Mouse (Mus musculus) cerebellum, adult 2 months (tissue): ENCODE measurements around the gene Chd3. TPM values are rescaled to one million over a fixed set of nuclear protein-coding genes. Genes with fewer than 3 reads are reported as not detected.
"Not testable (repeated sequence)": the region's sequence is repeated elsewhere in the genome, so short reads cannot be mapped to it uniquely, and the experiment has no call there.

Experiments
- DNase-seq, 2 experiments: peaks; one replicate each; pipeline ENCODE4 v3.0.0; 2021
- H3K27ac ChIP-seq: fragments of 200-500 bp; 2 replicates; pipeline ENCODE4 v1.5.1; 2012; ENCODE audit warnings: low read length, control low read depth, inconsistent platforms; ENCODE audit not compliant: insufficient read depth
- H3K27me3 ChIP-seq: fragments of 200-500 bp; 2 replicates; pipeline ENCODE4 v1.6.1; 2012; ENCODE audit warnings: inconsistent platforms, mild to moderate bottlenecking, low read length, moderate library complexity; ENCODE audit not compliant: control insufficient read depth, insufficient read depth
- H3K4me1 ChIP-seq: fragments of 200-500 bp; 2 replicates; pipeline ENCODE4 v1.6.1; 2011; ENCODE audit warnings: low read length; ENCODE audit not compliant: control insufficient read depth, insufficient read depth
- H3K4me3 ChIP-seq: fragments of 200-500 bp; replicated peaks from 2 replicates; pipeline ENCODE3; 2011; ENCODE audit warnings: mild to moderate bottlenecking, low read depth, low read length, control low read depth; ENCODE audit not compliant: insufficient read depth
- CTCF ChIP-seq: fragments of 200-500 bp; IDR thresholded peaks from 2 replicates; pipeline ENCODE4 v1.5.1; 2011; ENCODE audit warnings: low read depth, mild to moderate bottlenecking, control low read depth, low read length, moderate library complexity, borderline replicate concordance; ENCODE audit not compliant: insufficient read depth
- POLR2A ChIP-seq: fragments of 200-500 bp; IDR thresholded peaks from 2 replicates; pipeline ENCODE4 v1.6.1; 2011; ENCODE audit warnings: low read length, control low read depth, borderline replicate concordance; ENCODE audit not compliant: insufficient read depth
- WGBS: fragments of 180-500 bp; shearing (Covaris S2); methylation state at CpG from one replicate; pipeline ENCODE4 v1.1.7; 2018; 5-methylcytosine and 5-hydroxymethylcytosine counted together
- polyA plus RNA-seq: library from polyadenylated mRNA; depleted of rRNA; stranded (reverse); fragments of >200 nt; gene quantifications from 2 replicates; pipeline ENCODE4 v1.2.3, GENCODE M21; 2012

Chd3 gene
- polyA plus RNA-seq, 1 experiment, result 111 TPM

DNA sequence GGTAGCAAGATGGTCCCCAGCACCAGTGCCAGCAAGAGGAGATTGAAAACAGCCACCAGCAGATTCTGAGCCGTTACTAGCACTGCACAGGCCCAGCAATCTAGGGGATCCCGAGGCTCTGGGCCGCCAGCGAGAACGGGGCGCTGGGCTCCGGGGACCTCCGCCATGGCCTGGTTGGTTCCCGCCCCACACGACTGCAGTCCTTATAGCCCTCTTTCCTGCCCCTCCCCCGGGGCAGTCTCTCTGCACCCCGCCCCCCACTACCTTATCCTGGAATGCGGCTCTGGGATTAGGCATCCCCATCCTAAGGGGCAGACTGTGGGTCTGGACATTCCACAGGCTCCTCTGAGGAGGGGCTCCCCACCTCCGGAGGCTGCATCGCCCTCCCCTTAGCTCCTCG, 28.9 kb upstream of the Chd3 start, which contains the start of gene Tmem88:
TSS of gene Tmem88 (minus strand) at position 176 of the 400 bp plus-strand sequence.
- peak in 1 of 2 experiments; percentile 35 for DNase-seq
- H3K4me1 ChIP-seq, result peaks cover 13% of the 10 kb centered on the region; the same call in 1 of the 2 replicates
- peak within 1 kb of the TSS; percentile 79 for H3K27ac ChIP-seq
- peak within 1 kb of the TSS; percentile 52 for H3K4me3 ChIP-seq
- H3K27me3 ChIP-seq, result no peaks in the 10 kb centered on the region
- WGBS, result 20% methylated on average over 16 of the region's 16 CpGs
- TF ChIP-seq CTCF, result no peak
- no peak for TF ChIP-seq POLR2A

DNA sequence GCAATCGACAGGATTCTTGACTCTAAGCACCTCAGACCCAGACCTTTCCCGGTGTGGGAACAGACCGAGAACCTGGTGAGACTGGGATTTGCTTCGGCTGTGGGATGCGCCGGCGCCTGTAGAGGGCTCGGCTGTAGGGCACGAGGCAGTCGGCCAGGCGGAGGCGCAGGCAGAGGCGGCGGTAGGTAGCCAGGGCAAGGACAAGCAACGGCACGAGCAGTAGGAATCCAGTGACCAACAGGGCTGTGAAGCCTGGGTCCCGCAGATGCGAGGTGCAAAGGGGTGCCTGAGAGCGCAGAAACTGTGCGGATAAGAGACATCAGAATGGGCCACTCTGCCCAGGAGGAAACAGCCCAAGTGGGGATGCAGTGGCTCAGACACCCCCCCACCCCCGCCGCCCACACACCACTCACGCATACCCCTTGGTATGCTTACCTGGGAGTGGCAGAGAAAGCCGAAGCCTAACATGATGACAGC, 28.4 kb upstream of the Chd3 start:
- H3K4me3 ChIP-seq, result peak overlapping the region; percentile 52
- peak; percentile 63 to 73 for DNase-seq
- WGBS, result 12% methylated on average over 24 of the region's 24 CpGs
- no peak for TF ChIP-seq CTCF
- TF ChIP-seq POLR2A, result 0 out of 2 replicates have a peak, but pooled peaks have one; percentile 15
- no peaks in the 10 kb centered on the region for H3K27me3 ChIP-seq
- H3K27ac ChIP-seq, result peak overlapping the region; percentile 79
- peaks cover 13% of the 10 kb centered on the region; the same call in 1 of the 2 replicates for H3K4me1 ChIP-seq

DNA sequence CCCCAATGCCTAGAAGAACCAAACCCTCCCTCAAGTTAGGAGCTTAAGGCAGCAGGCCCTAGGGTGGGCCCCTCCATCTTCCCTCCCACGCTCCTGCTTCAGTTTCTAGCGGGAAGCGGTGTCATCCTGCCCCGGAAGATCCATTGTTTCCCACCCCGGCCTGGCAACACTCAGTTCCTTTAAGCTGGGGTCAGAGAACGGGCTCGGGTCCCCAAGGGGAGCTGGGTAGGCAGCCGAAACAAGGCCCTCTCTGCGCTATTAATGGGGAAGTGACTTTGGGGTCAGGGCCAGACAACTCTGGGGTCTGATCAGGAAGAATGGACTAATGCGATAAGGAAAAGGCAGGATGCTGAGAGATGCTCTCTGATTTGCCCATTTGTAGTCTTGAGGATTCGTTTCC, 27.6 kb upstream of the Chd3 start:
- Histone ChIP-seq H3K27me3 (no peaks in the 10 kb centered on the region), H3K4me3 (peak overlapping the region; percentile 73), H3K4me1 (peaks cover 11% of the 10 kb centered on the region; the same call in 1 of the 2 replicates), H3K27ac (no peak overlapping the region)
- no peak for TF ChIP-seq POLR2A
- no peak for TF ChIP-seq CTCF
- 41% methylated on average over 11 of the region's 11 CpGs for WGBS
- DNase-seq, result peak in 1 of 2 experiments; percentile 42

DNA sequence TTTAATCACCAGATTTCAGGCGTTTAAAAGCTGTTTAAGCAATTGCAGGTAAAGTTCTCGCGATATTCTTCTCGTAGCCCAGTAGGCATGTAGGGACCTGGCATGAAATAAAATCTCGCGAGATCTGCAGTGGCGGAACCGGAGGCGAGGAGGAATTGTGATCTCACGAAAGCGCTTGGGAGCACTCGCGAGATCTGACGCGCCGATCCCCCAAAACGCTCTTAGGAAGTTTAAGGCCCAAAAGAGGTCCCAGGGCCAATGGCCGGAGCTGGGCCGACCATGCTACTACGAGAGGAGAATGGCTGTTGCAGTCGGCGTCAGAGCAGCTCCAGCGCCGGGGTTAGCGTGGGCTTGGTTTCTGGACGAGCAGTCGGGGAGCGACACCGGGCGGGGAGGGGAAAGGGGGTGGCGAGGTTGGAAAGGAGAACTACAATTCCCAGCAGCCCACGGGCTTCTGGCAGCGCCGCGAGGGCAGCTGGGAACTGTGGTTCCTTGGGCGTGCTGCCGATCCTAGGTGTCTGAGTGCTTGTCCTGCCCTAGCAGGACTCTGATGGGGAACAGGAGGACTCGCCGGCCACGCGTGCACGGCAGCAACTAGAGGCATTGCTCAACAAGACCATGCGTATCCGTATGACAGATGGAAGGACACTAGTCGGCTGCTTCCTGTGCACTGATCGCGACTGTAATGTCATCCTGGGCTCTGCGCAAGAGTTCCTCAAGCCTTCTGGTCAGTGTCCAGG, 26.6 kb upstream of the Chd3 start:
- Histone ChIP-seq H3K4me1 (0 out of 2 replicates have a peak, but pooled peaks cover 4% of the 10 kb centered on the region), H3K4me3 (peak overlapping the region; percentile 73), H3K27me3 (no peaks in the 10 kb centered on the region), H3K27ac (peak overlapping the region; percentile 92)
- TF ChIP-seq POLR2A (peak; percentile 73; the same call in 1 of the 2 replicates), CTCF (no peak)
- under 1% methylated on average over 48 of the region's 48 CpGs for WGBS
- peak; percentile 97 to 98 for DNase-seq

DNA sequence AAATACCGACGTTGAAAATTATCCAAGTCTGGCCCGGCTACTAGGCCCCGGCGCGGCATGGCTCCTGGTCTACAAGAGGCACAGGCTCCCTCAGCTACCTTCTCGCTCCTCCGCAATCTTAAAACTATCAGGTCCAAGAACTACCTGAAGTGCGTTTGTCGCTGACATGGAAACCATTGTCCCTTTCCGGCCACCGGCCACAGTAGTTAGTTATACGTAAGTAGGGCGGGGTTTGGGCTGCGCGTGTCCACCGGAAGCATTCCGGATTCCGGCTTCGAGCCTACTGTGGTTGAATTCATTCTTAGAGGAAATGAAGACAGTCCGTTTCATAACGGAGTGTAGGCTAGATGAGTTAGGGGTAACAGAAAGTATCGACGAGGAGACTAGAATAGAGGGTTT, 26.0 kb upstream of the Chd3 start, which contains the start of the genes Naa38 and Cyb5d1:
TSS of gene Naa38 (plus strand) at position 253 of the 399 bp plus-strand sequence.
TSS of gene Cyb5d1 (minus strand) at position 397 of the 399 bp plus-strand sequence.
- DNase-seq, result peak; percentile 93 to 95
- under 1% methylated on average over 24 of the region's 24 CpGs for WGBS
- H3K27ac ChIP-seq, result peak within 1 kb of the TSS; percentile 92
- not testable (repeated sequence) for H3K4me1 ChIP-seq, H3K27me3 ChIP-seq
- H3K4me3 ChIP-seq, result peak within 1 kb of the TSS; percentile 88

DNA sequence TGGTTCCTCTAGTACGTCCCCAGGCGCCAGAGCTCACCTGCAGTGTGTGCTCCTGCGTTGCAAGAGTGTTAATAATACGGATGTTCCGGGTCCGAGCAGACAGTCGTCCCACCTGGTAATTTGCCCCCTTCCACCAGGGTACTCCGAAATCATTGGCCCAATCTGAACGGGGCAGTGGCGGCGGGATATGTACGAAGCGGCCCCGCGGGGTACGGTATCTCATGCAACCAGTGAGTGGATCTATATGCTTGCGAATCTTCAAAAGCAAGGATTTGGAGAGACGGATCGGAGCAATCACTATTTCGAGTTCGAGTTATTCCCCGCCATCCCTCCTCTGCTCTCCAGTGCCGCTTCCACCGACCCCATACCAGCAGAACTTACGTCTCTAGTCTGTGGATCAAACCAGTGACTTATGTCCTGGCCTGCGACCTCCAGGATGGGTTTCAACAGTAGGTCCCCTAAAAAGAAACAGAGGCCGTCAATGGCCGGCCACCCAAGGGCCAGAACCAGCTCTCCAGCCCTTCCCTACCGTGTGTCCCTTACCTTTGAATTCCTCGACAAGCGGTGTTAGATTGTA, 25.5 kb upstream of the Chd3 start:
- WGBS, result under 1% methylated on average over 31 of the region's 31 CpGs
- DNase-seq, H3K4me1 ChIP-seq, H3K27me3 ChIP-seq: not testable (repeated sequence)
- Histone ChIP-seq H3K4me3 (peak overlapping the region; percentile 88), H3K27ac (0 out of 2 replicates have a peak overlapping the region, but pooled peaks have one; percentile 20)

DNA sequence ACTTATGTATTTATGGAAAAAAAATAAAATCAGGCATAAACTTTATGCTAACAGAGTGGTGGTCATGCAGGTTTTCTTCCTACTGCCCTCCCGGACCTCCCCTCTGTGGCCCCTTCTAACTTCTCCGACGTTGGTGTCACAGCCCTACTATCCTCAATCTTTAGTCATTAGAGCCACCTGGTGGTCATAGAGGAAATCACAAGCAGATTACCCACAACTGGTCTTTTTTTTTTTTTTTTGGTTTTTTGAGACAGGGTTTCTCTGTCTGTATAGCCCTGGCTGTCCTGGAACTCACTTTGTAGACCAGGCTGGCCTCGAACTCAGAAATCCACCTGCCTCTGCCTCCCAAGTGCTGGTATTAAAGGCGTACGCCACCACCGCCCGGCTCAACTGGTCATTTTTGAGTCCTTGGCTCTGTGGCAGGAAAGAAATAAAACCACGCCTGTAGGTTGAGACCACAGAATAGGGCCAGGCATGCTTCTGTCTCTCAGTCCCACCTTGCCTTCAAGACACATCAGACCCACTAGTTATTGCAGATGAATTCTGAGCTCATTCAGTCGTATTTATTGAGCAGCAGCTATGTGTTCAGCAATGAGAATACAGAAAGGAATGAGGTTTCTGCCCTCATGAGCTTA, 21.3 kb upstream of the Chd3 start:
- Histone ChIP-seq H3K4me3 (no peak overlapping the region), H3K27me3 (no peaks in the 10 kb centered on the region), H3K4me1 (0 out of 2 replicates have a peak, but pooled peaks cover 4% of the 10 kb centered on the region), H3K27ac (no peak overlapping the region)
- DNase-seq, result peak; percentile 54 to 69
- TF ChIP-seq CTCF, result peak; percentile 64
- TF ChIP-seq POLR2A, result no peak
- WGBS, result 54% methylated on average over 10 of the region's 10 CpGs
